Mouse (Mus musculus) forebrain, embryonic 12.5 days (tissue): ENCODE results near the gene Snrnp70. TPM values are rescaled to one million over a fixed set of nuclear protein-coding genes. Genes with fewer than 3 reads are reported as not detected.
"Not testable (repeated sequence)": the region's sequence is repeated elsewhere in the genome, so short reads cannot be mapped to it uniquely, and the experiment has no call there.

ENCODE experiments used
- ATAC-seq: fragments of 200-750 bp; cut with Nextera tagmentation; 2 replicates; pipeline ENCODE4 v1.8.0; 2017; ENCODE audit warnings: moderate TSS enrichment; ENCODE audit not compliant: low FRiP score
- H3K27ac ChIP-seq: fragments of 300-500 bp; sonication (generic); 2 replicates; pipeline ENCODE4 v1.5.1; 2016; ENCODE audit warnings: mild to moderate bottlenecking
- H3K27me3 ChIP-seq: fragments of 300-500 bp; sonication (generic); 2 replicates; pipeline ENCODE4 v1.6.1; 2016; ENCODE audit warnings: mild to moderate bottlenecking
- H3K36me3 ChIP-seq: fragments of 300-500 bp; sonication (generic); replicated peaks from 2 replicates; pipeline ENCODE4 v1.6.1; 2016; ENCODE audit warnings: mild to moderate bottlenecking
- H3K4me1 ChIP-seq: fragments of 300-500 bp; sonication (generic); 2 replicates; pipeline ENCODE4 v1.6.1; 2016
- H3K4me2 ChIP-seq: fragments of 300-500 bp; sonication (generic); 2 replicates; pipeline ENCODE4 v1.6.1; 2016; ENCODE audit warnings: mild to moderate bottlenecking, moderate library complexity
- H3K4me3 ChIP-seq: fragments of 300-500 bp; sonication (generic); replicated peaks from 2 replicates; pipeline ENCODE4 v1.5.1; 2016; ENCODE audit warnings: mild to moderate bottlenecking
- H3K9ac ChIP-seq: fragments of 300-500 bp; sonication (generic); 2 replicates; pipeline ENCODE4 v1.6.1; 2016; ENCODE audit warnings: mild to moderate bottlenecking
- H3K9me3 ChIP-seq: fragments of 300-500 bp; sonication (generic); 2 replicates; pipeline ENCODE4 v1.6.1; 2016
- WGBS: fragments of 180-500 bp; shearing (Covaris S2); methylation state at CpG from one replicate; pipeline ENCODE4 v1.1.7; 2016; 5-methylcytosine and 5-hydroxymethylcytosine counted together
- polyA plus RNA-seq: library from polyadenylated mRNA; unstranded; fragments of >200 nt; fragmentation: Nextera tagmentation; extraction: Ambion mirVana; gene quantifications from 2 replicates; pipeline ENCODE4 v1.2.1, GENCODE M21; 2016

Gene Snrnp70
- polyA plus RNA-seq, 1 experiment from 2014 or later, result 314 TPM

GRCm38 (mm10) chr7:45406157-45407156 lies 10.9 kb upstream of the Snrnp70 start:
- WGBS, result 4% methylated on average over 107 of the region's 114 CpGs
- H3K4me3 ChIP-seq, result peak overlapping the region; percentile 33
- H3K36me3 ChIP-seq, result no peaks in the 10 kb centered on the region
- H3K4me1 ChIP-seq, result peaks cover 13% of the 10 kb centered on the region
- no peak overlapping the region for H3K27ac ChIP-seq
- no peaks in the 10 kb centered on the region for H3K9me3 ChIP-seq
- ATAC-seq, result no peak
- H3K4me2 ChIP-seq, result peak overlapping the region; percentile 46
- H3K27me3 ChIP-seq, result peaks cover 80% of the 10 kb centered on the region
- peak overlapping the region; percentile 25; the same call in 1 of the 2 replicates for H3K9ac ChIP-seq

- peak within 1 kb of the TSS; percentile 33 for H3K4me3 ChIP-seq
- H3K9ac ChIP-seq, result 0 out of 2 replicates have a peak within 1 kb of the TSS, but pooled peaks have one; percentile 25
- H3K4me2 ChIP-seq, result peak within 1 kb of the TSS; percentile 46
- no peak for ATAC-seq
- no peaks in the 10 kb centered on the region for H3K9me3 ChIP-seq
- H3K4me1 ChIP-seq, result peaks cover 13% of the 10 kb centered on the region
- H3K27me3 ChIP-seq, result peaks cover 69% of the 10 kb centered on the region
- H3K27ac ChIP-seq, result no peak within 1 kb of the TSS
- 12% methylated on average over 28 of the region's 28 CpGs for WGBS
- H3K36me3 ChIP-seq, result no peaks in the 10 kb centered on the region
Observed at GRCm38 (mm10) chr7:45405091-45406075, 9.8 kb upstream of the Snrnp70 start, which contains the start of gene Kcna7. Kcna7 (plus strand) TSS chr7:45405653.

GRCm38 (mm10) chr7:45403532-45404261 lies 8.2 kb upstream of the Snrnp70 start:
- WGBS, result 47% methylated on average over 6 of the region's 6 CpGs
- Histone ChIP-seq H3K4me3 (no peak overlapping the region), H3K27me3 (peaks cover 53% of the 10 kb centered on the region), H3K36me3 (no peaks in the 10 kb centered on the region), H3K27ac (no peak overlapping the region), H3K9ac (no peak overlapping the region), H3K4me1 (peaks cover 13% of the 10 kb centered on the region), H3K4me2 (no peak overlapping the region), H3K9me3 (no peaks in the 10 kb centered on the region)
- ATAC-seq, result no peak

GRCm38 (mm10) chr7:45401521-45402085 lies 6.1 kb upstream of the Snrnp70 start:
- 72% methylated on average over 10 of the region's 10 CpGs for WGBS
- no peak overlapping the region for H3K27ac ChIP-seq
- no peaks in the 10 kb centered on the region for H3K36me3 ChIP-seq
- peaks cover 10% of the 10 kb centered on the region for H3K4me1 ChIP-seq
- H3K9me3 ChIP-seq, result no peaks in the 10 kb centered on the region
- no peak overlapping the region for H3K4me2 ChIP-seq
- H3K9ac ChIP-seq, result no peak overlapping the region
- H3K4me3 ChIP-seq, result no peak overlapping the region
- peaks cover 32% of the 10 kb centered on the region for H3K27me3 ChIP-seq
- ATAC-seq, result no peak

GRCm38 (mm10) chr7:45396787-45397186 lies 1.2 kb upstream of the Snrnp70 start:
- no peaks in the 10 kb centered on the region for H3K9me3 ChIP-seq
- no peak overlapping the region for H3K4me2 ChIP-seq
- H3K27ac ChIP-seq, result no peak overlapping the region
- H3K4me3 ChIP-seq, result no peak overlapping the region
- no peak for ATAC-seq
- 0 out of 2 replicates have a peak, but pooled peaks cover 2% of the 10 kb centered on the region for H3K27me3 ChIP-seq
- H3K9ac ChIP-seq, result no peak overlapping the region
- H3K4me1 ChIP-seq, result peaks cover 22% of the 10 kb centered on the region
- H3K36me3 ChIP-seq, result peaks cover 22% of the 10 kb centered on the region
- 80% methylated on average over 2 of the region's 2 CpGs for WGBS

- H3K4me1 ChIP-seq, result peaks cover 22% of the 10 kb centered on the region
- peak; percentile 22; the same call in 1 of the 2 replicates for ATAC-seq
- not testable (repeated sequence) for H3K27me3 ChIP-seq, H3K9me3 ChIP-seq, H3K9ac ChIP-seq
- 6% methylated on average over 3 of the region's 3 CpGs for WGBS
- H3K4me3 ChIP-seq, result peak overlapping the region; percentile 85
- H3K36me3 ChIP-seq, result peaks cover 26% of the 10 kb centered on the region
- peak overlapping the region; percentile 64 for H3K4me2 ChIP-seq
- peak overlapping the region; percentile 99 for H3K27ac ChIP-seq
Observed at GRCm38 (mm10) chr7:45396337-45396775, 814 bp upstream of the Snrnp70 start.

GRCm38 (mm10) chr7:45395129-45395541 lies 407 bp downstream of the Snrnp70 start:
- peak; percentile 80 for ATAC-seq

GRCm38 (mm10) chr7:45386077-45386476 lies 9.5 kb downstream of the Snrnp70 start:
- no peak for ATAC-seq
- H3K9ac ChIP-seq, result no peak overlapping the region
- peaks cover 96% of the 10 kb centered on the region for H3K36me3 ChIP-seq
- no peak overlapping the region for H3K4me2 ChIP-seq
- WGBS, result 88% methylated on average over 3 of the region's 3 CpGs
- H3K27ac ChIP-seq, result no peak overlapping the region
- no peaks in the 10 kb centered on the region for H3K9me3 ChIP-seq
- no peaks in the 10 kb centered on the region for H3K4me1 ChIP-seq
- H3K4me3 ChIP-seq, result no peak overlapping the region
- H3K27me3 ChIP-seq, result no peaks in the 10 kb centered on the region

More at GRCm38 (mm10) chr7:45395129-45395541, 407 bp downstream of the Snrnp70 start:
- peak overlapping the region; percentile 85 for H3K4me3 ChIP-seq
- H3K4me1 ChIP-seq, result peaks cover 22% of the 10 kb centered on the region
- peak overlapping the region; percentile 99 for H3K27ac ChIP-seq
- peak overlapping the region; percentile 97 for H3K9ac ChIP-seq
- H3K9me3 ChIP-seq, result no peaks in the 10 kb centered on the region
- H3K4me2 ChIP-seq, result peak overlapping the region; percentile 98
- H3K36me3 ChIP-seq, result peaks cover 36% of the 10 kb centered on the region
- no peaks in the 10 kb centered on the region for H3K27me3 ChIP-seq
- 0% methylated on average over 15 of the region's 20 CpGs for WGBS

- no peak overlapping the region for H3K9ac ChIP-seq
- peaks cover 87% of the 10 kb centered on the region for H3K36me3 ChIP-seq
- H3K27ac ChIP-seq, result no peak overlapping the region
- no peak overlapping the region for H3K4me2 ChIP-seq
- no peaks in the 10 kb centered on the region for H3K27me3 ChIP-seq
- WGBS, result 90% methylated on average over 1 of the region's 1 CpGs
- H3K4me1 ChIP-seq, result peaks cover 7% of the 10 kb centered on the region; the same call in 1 of the 2 replicates
- no peak for ATAC-seq
- H3K9me3 ChIP-seq, result no peaks in the 10 kb centered on the region
- no peak overlapping the region for H3K4me3 ChIP-seq
Observed at GRCm38 (mm10) chr7:45376057-45376456, 19.5 kb downstream of the Snrnp70 start.

GRCm38 (mm10) chr7:45374620-45375019 lies 20.9 kb downstream of the Snrnp70 start:
- no peaks in the 10 kb centered on the region for H3K9me3 ChIP-seq
- WGBS, result 93% methylated on average over 8 of the region's 8 CpGs
- peaks cover 9% of the 10 kb centered on the region for H3K27me3 ChIP-seq
- H3K4me3 ChIP-seq, result no peak overlapping the region
- H3K27ac ChIP-seq, result no peak overlapping the region
- no peak overlapping the region for H3K4me2 ChIP-seq
- ATAC-seq, result no peak
- H3K36me3 ChIP-seq, result peaks cover 73% of the 10 kb centered on the region
- H3K9ac ChIP-seq, result no peak overlapping the region
- peaks cover 21% of the 10 kb centered on the region for H3K4me1 ChIP-seq

- Histone ChIP-seq H3K9ac (no peak overlapping the region), H3K4me3 (no peak overlapping the region), H3K27ac (no peak overlapping the region), H3K36me3 (peaks cover 50% of the 10 kb centered on the region), H3K9me3 (no peaks in the 10 kb centered on the region), H3K4me1 (peaks cover 33% of the 10 kb centered on the region), H3K27me3 (peaks cover 26% of the 10 kb centered on the region), H3K4me2 (no peak overlapping the region)
- no peak for ATAC-seq
- WGBS, result 91% methylated on average over 5 of the region's 5 CpGs
Observed at GRCm38 (mm10) chr7:45372371-45372770, 23.2 kb downstream of the Snrnp70 start.
